Mouse (Mus musculus) kidney, adult 8-10 months (tissue): ENCODE measurements around the gene Abca8b.
"Not testable (repeated sequence)": the region's sequence is repeated elsewhere in the genome, so short reads cannot be mapped to it uniquely, and the experiment has no call there.

Source experiments
- DNase-seq, 2 experiments: peaks; one replicate each; pipeline ENCODE4 v3.0.0; 2022

The Abca8b gene

DNA sequence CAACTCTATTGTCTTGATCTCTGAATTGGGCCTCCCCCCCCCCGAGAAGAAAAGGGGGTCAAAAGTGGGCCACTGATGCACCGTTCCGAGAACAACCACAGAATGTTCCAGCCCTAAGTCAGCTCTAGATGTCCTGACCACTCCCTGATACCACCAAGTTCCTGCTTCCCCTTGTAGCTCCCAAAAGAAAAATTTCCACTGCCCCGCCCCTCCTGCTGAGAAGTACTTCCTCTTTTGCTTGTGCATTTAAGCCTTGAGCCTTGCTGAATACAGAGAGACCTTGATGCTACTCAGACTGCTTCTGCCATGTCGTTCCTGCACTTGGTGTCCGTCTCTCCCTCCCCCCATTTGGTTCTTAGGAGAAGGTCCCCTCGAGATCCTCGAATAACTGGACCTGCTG lies 82.5 kb downstream of the Abca8b start:
- not testable (repeated sequence) for DNase-seq

GRCm38 (mm10) chr11:109912118-109912517 lies 83.5 kb downstream of the Abca8b start:
- DNase-seq = not testable (repeated sequence)

GRCm38 (mm10) chr11:109909801-109910200 lies 85.8 kb downstream of the Abca8b start:
- DNase-seq = peak in 1 of 2 experiments; percentile 17

GRCm38 (mm10) chr11:109908207-109909031 lies 87.2 kb downstream of the Abca8b start:
- DNase-seq = no peak

DNA sequence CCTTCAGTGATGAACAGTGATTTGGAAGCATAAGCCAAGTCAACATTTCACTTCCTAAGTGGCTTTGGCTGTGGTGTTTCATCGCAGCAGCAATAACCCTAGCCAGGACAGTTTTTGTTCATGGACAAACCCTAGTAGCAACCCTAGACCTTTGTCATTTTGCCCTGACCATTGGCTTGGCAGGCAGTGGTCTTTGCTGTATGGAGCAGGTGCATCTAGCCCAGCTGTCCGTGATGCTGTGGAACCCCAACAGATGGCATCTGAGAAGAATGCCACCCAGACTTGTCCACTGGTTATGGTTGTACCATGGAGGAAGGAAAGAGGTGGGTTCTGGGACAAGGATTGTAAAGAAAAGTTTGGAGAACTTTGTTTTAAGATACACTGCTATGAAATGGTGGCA lies 88.1 kb downstream of the Abca8b start:
- DNase-seq = no peak

DNA sequence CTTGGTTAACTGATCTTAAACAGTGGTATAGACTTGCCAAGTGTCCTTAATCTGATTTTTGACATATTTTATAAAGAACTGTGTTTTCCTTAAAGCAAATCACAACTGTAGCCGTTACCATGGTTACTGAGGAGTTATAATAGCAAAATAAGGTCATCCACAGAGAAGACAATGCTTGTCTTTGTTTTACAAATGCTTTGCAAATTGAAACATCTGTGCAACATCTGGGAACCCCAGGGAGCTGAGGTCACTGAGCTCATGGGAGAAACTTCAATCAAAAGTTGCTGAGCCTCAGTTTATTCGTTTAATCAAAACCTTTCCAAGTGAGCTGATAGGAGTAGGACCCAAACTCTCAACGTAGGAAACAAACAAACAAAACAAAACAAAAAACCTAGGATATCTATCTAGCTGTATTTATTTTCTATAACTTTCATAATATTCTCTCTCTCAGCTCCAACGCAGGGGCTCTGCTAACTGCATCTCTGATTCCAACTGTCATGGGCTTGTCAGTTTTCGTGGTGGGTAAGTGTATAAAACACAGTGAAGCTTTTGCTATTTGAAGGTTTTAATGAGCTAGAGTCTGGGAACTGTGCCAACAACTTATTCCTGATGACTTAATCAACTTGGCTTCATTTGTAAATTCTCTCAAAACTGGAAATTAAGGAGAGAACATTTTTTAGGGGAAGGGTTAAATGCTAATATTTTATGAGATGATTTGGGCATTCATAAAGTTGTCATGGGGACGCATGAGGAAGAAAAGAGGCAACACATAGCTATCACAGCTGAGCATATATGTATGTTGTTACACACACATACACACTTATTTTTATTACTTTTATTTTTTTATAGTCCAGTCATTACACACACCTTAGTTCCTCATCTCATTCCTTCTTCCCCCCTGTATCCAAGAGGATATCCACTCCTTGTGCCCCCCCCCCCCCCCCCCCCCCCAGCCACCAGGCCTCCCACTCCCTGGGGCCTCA lies 92.7 kb downstream of the Abca8b start:
- DNase-seq = no peak

- DNase-seq = no peak
Observed at GRCm38 (mm10) chr11:109900491-109901241, 95.0 kb downstream of the Abca8b start.

DNA sequence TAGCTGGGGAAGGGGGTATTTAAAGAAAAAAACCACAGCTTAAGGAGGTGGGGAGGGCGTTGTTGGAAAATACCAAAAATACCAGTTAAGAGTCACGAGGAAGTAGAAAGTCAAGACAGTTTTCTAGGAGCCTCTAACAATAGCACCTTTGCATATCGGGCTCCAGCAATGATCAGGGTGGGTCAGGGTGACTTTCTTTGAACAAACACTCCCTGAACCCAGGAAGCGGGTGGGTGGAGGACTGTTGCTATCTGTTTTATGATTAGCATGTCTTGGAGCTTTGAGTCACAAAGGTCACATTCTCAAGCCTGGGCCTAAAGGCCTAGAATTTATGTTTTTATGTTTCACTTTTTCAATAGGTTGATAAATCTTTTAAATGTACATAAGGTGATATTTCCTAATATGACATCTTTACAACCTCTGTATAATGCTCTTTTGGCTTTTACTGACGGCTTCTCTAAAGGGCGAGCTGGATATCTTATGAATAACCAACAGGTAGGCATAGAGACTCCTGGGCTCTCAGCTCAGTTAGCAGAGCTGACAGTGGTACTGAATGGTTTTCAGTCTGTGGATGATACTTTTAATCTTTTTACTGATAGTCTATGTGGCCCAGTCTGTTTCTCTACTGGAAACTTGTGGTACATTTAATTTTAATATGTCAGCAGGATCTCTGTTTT lies 96.7 kb downstream of the Abca8b start:
- DNase-seq = no peak

GRCm38 (mm10) chr11:109895952-109896530 lies 99.6 kb downstream of the Abca8b start:
- no peak for DNase-seq

DNA sequence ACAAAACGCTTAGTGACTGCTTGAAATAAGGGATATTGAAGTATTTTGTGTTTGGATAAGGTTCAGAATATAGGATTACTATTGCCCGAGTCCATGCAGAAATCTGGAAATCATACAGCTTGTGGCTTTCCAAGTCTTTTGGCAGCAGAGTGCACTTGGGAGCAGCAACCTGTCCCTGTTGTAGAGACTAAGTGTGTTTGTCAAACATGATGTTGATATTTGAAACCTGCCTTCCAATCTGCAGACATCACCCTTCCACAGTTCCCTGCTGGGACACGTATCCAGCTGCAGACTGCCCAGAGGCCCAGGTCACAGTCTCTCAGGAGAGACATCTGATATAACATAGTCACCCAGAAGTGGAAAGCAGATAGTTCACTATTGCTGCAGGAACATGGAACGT lies 100.1 kb downstream of the Abca8b start:
- DNase-seq = no peak

DNA sequence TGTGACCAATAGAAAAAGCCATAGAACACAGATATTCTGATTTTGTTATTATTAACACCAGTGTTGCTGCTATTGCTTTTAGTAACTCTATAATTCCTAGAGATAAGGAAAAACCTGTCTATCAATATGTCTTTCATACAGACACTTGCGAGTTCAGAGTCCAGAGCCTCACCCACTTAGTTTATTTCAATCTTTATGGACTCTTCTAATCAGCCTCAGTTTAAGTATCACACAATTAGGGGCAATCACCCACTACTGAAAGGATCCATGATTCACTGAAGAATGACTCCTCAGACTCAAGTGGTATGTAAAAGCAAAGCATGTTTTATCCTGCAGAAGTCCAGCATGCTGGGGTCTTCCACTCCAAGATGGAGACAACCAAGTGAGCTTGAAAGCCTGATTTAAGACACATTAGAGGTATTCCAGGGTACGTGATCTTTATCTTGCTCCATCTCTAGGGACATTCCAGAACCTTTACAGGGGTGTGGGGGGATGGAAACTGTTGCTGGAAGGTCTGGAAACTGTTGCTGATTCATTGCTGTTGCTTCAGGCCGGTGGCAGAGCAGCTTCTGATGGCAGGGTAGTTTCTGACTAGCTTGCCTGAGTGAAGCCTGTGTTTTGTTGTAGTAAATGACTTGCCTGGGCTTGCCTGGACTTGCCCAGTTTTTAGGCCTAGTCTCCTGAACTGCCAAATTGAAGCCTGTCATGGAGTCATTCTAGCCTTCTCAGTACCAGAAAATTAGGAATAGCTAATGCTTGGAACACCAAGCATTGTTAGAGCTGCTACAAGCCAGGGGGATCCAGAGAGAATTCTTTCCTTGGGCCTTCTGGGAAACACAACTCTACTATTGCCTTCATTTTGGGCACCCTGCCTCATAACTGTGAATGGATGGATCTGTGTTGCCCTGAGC lies 101.5 kb downstream of the Abca8b start:
- DNase-seq = no peak

- peak in 1 of 2 experiments; percentile 32 for DNase-seq
Observed at GRCm38 (mm10) chr11:109891989-109892386, 103.7 kb downstream of the Abca8b start.

DNA sequence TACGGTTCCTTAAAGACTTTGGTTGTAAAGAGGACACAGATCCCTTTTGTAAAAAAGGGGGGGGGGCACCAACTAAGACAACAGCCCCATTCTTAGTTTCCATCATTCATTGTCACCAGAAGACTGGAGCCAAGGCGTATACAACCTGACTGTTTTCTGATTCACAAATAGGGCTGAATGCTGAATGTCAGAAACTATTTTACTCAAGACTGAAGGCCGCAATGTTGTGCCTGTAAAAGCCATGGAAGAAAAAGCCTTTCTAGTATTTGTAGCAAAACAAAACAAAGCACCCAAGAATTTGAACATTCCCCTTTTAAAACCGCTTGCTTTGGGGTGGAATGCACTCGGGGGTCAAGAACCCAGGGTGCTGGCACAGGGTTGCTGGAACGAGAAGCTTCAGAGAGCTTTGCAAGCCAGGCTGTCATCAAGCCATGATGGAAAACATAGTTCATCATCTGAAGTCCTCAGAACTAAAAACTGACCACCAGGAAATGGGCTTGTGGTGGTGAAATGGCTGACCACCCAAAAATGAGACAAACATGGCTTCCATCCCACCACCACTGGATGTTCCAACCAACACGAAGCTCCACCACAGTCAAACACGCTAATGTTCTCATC lies 104.2 kb downstream of the Abca8b start:
- no peak for DNase-seq

DNA sequence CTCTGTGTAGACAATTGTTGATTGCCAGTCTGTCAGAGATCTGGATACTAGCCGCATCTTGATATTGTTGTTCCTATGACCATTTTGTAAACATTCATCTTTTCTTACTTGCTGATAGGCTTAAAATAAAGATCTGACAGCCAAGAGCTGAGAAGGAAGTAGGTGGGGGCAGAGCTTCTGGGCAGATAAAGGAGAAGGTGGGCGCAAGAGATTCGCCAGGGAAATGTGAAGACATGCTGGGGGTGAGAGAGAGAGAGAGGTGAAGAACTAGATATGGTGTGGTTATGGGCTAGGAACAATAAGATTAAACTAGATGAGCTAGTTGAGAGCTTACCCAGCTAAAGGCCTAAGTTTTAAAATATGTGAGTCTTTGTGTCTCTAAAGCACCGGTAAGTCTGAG lies 106.0 kb downstream of the Abca8b start:
- DNase-seq = no peak

DNA sequence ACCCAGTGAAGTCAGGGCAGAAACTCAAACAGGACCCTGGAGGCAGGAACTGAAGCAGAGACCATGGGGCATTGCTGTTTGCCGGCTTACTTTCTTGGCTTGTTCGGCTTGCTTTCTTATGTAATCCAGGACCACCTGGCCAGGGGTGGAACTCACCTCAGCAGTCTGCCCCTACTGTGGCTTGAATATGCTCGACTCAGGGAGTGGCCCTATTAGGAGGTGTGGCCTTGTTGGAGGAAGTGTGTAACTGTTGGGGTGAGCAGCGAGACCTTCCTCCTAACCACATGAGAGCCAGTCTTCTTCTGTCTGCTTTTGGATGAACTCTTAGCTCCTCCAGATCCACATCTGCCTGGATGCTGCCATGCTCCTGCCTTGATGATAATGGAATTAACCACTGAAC lies 108.9 kb downstream of the Abca8b start:
- DNase-seq = no peak

GRCm38 (mm10) chr11:109885521-109885920 lies 110.1 kb downstream of the Abca8b start:
- DNase-seq = no peak

- DNase-seq = peak; percentile 33 to 53
Observed at GRCm38 (mm10) chr11:109884801-109885200, 110.8 kb downstream of the Abca8b start.

GRCm38 (mm10) chr11:109884126-109884525 lies 111.5 kb downstream of the Abca8b start:
- no peak for DNase-seq
